Mouse (Mus musculus) small intestine, adult 2 months (tissue): Measurements from ENCODE around the gene Gm28635. TPM values are rescaled to one million over a fixed set of nuclear protein-coding genes. Genes with fewer than 3 reads are reported as not detected.

ENCODE experiments used
- H3K27ac ChIP-seq: fragments of 200-500 bp; 2 replicates; pipeline ENCODE4 v1.5.1; 2012; ENCODE audit warnings: low read depth, low read length, control low read depth, inconsistent platforms; ENCODE audit not compliant: insufficient read depth
- H3K27me3 ChIP-seq: fragments of 200-500 bp; 2 replicates; pipeline ENCODE4 v1.6.1; 2012; ENCODE audit warnings: mild to moderate bottlenecking, moderate library complexity, low read length, inconsistent platforms; ENCODE audit not compliant: control insufficient read depth, insufficient read depth
- H3K36me3 ChIP-seq: fragments of 200-500 bp; 2 replicates; pipeline ENCODE4 v1.6.1; 2012; ENCODE audit warnings: mild to moderate bottlenecking, low read length, control low read depth, inconsistent platforms; ENCODE audit not compliant: control insufficient read depth, insufficient read depth
- H3K4me1 ChIP-seq: fragments of 200-500 bp; 2 replicates; pipeline ENCODE4 v1.6.1; 2012; ENCODE audit warnings: low read length, inconsistent platforms, mixed read lengths; ENCODE audit not compliant: control insufficient read depth, insufficient read depth, insufficient read length
- H3K4me3 ChIP-seq: fragments of 200-500 bp; 2 replicates; pipeline ENCODE4 v1.5.1; 2012; ENCODE audit warnings: low read depth, mild to moderate bottlenecking, control low read depth, inconsistent platforms, low read length, moderate library complexity
- CTCF ChIP-seq: fragments of 200-500 bp; IDR thresholded peaks from 2 replicates; pipeline ENCODE4 v1.5.1; 2012; ENCODE audit warnings: low read depth, mild to moderate bottlenecking, control low read depth, inconsistent platforms, low read length, moderate library complexity, mixed read lengths; ENCODE audit not compliant: insufficient replicate concordance, insufficient read length; ENCODE audit errors: extremely low read depth
- POLR2A ChIP-seq: fragments of 200-500 bp; IDR thresholded peaks from 2 replicates; pipeline ENCODE4 v1.6.1; 2012; ENCODE audit warnings: low read depth, mild to moderate bottlenecking, control low read depth, inconsistent platforms, low read length, moderate library complexity
- WGBS: fragments of 180-500 bp; shearing (Covaris S2); methylation state at CpG from one replicate; pipeline ENCODE4 v1.1.7; 2018; 5-methylcytosine and 5-hydroxymethylcytosine counted together
- polyA plus RNA-seq: library from polyadenylated mRNA; depleted of rRNA; stranded (reverse); fragments of >200 nt; gene quantifications from 2 replicates; pipeline ENCODE4 v1.2.3, GENCODE M21; 2012

The Gm28635 gene
- polyA plus RNA-seq, 1 experiment: not detected

DNA sequence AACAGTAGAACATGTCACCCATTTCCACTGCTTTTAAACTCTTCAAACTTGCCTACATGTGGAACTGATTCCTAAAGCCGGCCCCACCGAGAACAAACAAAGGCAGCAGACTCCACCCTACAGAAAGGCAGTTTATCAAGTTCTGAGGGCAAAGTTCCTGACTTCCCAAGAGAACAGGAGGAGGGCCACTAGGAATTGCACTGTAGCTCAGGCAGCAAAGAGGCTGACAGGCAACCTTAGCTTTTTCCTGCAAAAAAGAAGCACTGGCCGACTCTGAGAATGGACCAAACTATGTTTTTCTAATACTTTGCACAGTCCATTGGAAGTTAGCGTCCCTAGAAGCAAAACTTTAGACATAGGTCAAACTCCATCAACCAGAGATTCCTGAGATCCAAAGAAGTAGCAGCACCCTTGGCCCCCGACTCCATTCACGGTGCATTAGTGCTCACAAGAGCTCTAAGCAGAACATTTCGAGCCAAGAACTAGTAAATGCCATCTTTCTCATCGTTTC, 41.6 kb downstream of the Gm28635 start:
- Histone ChIP-seq H3K4me3 (no peak overlapping the region), H3K36me3 (0 out of 2 replicates have a peak, but pooled peaks cover 6% of the 10 kb centered on the region), H3K27ac (peak overlapping the region; percentile 97), H3K4me1 (peaks cover 40% of the 10 kb centered on the region; the same call in 1 of the 2 replicates), H3K27me3 (no peaks in the 10 kb centered on the region)
- WGBS: 14% methylated on average over 8 of the region's 8 CpGs
- TF ChIP-seq POLR2A: no peak
- TF ChIP-seq CTCF: no peak

DNA sequence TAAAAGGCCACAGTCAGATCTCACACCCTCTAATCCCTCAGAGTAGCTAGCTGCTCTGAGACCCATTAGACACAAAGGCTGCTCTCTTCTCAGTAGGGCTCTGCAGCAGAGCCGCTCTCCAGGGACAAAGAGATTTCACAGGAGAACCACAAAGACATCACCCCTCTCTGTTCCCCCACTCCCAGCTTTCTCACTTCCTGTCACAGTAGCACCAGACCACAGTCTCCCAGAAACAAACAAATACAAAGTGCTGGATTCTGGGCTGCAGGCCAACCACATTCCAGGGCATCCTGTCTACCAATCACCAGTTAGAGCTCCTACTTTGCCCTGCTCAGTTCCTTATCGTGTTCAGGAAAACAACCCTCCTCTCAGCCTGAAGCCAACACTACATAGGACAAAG, 42.2 kb downstream of the Gm28635 start:
- peaks cover 36% of the 10 kb centered on the region; the same call in 1 of the 2 replicates for H3K4me1 ChIP-seq
- 10% methylated on average over 2 of the region's 2 CpGs for WGBS

DNA sequence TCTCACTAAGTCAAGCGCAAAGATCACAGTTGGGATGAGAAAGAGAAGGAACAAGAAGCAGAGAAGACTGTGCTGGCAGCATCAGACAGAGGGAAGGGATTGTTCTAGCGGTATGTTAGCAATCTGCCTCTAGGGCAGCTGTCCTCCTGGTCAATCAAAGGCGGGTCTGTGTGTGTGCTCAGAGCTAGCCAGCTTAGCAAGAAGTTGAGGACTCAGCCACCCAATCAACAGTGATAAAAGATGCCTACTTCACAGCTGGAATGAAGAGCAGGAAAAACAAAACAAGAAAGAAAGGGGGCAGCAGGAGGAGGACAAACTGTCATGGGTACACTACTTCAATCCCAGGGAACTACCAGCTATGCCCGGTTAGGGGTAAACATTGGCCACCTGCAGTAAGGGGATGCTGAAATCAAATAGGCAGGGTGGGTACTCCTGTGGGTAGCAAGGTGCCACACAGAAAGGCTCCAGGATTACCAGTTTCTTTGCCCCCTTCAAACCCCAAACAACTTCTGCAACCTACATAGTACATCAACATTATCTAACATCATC, 42.8 kb downstream of the Gm28635 start:
- peak overlapping the region; percentile 88 for H3K27ac ChIP-seq
- 17% methylated on average over 4 of the region's 4 CpGs for WGBS
- no peak overlapping the region for H3K4me3 ChIP-seq
- no peaks in the 10 kb centered on the region for H3K27me3 ChIP-seq
- H3K36me3 ChIP-seq: peaks cover 8% of the 10 kb centered on the region; the same call in 1 of the 2 replicates
- H3K4me1 ChIP-seq: peaks cover 34% of the 10 kb centered on the region; the same call in 1 of the 2 replicates
- TF ChIP-seq POLR2A (no peak), CTCF (no peak)

More for the DNA sequence above, 42.2 kb downstream of the Gm28635 start:
- Histone ChIP-seq H3K27me3 (no peaks in the 10 kb centered on the region), H3K27ac (peak overlapping the region; percentile 97), H3K4me3 (no peak overlapping the region), H3K36me3 (0 out of 2 replicates have a peak, but pooled peaks cover 6% of the 10 kb centered on the region)
- TF ChIP-seq POLR2A: no peak; the same call in 1 of the 2 replicates
- no peak for TF ChIP-seq CTCF

DNA sequence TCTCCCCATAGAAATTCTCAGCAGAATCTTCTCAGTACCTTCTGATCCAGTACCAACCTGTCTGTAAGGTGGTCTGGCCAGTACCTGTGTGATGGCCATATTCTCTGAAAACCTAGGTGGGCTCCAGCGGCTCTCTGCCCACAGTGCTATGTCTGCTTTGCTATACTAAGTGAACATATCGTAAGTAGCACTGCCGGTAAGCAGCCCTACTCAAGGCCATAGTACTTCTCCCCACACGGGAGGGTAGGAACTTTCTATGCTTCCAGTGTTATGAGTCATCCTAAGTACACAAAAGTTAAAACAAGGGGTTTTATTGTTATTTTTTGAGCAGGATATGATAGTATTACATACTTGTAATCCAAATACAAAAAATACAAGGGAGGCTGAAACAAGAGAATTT, 43.8 kb downstream of the Gm28635 start:
- Histone ChIP-seq H3K27me3 (no peaks in the 10 kb centered on the region), H3K4me1 (peaks cover 34% of the 10 kb centered on the region; the same call in 1 of the 2 replicates), H3K4me3 (no peak overlapping the region), H3K36me3 (peaks cover 10% of the 10 kb centered on the region), H3K27ac (peak overlapping the region; percentile 79)
- WGBS: 10% methylated on average over 4 of the region's 4 CpGs
- TF ChIP-seq CTCF (no peak), POLR2A (no peak)

DNA sequence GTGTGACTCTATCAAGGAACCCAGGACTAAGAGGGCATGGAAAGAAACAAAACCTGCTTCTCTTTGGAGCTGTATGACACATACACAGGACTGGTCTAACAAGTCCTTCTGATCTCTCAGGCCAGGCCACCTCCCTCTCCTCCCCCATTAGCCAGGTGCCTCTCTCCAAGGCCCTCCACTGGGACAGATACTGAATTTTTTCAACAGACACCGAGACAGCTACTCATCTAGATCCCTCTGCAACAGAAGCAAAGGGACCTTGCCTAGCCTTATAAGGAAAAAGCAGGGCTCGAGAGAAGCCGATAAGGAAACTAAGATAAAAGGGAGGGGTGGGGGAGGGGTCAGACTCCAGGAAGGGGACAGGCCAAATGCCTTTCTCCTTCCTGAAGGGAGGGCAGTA, 44.8 kb downstream of the Gm28635 start:
- 2% methylated on average over 3 of the region's 3 CpGs for WGBS
- Histone ChIP-seq H3K4me1 (peaks cover 34% of the 10 kb centered on the region; the same call in 1 of the 2 replicates), H3K36me3 (peaks cover 12% of the 10 kb centered on the region), H3K4me3 (peak overlapping the region; percentile 28; the same call in 1 of the 2 replicates), H3K27ac (peak overlapping the region; percentile 98), H3K27me3 (no peaks in the 10 kb centered on the region)
- no peak for TF ChIP-seq POLR2A
- no peak for TF ChIP-seq CTCF

DNA sequence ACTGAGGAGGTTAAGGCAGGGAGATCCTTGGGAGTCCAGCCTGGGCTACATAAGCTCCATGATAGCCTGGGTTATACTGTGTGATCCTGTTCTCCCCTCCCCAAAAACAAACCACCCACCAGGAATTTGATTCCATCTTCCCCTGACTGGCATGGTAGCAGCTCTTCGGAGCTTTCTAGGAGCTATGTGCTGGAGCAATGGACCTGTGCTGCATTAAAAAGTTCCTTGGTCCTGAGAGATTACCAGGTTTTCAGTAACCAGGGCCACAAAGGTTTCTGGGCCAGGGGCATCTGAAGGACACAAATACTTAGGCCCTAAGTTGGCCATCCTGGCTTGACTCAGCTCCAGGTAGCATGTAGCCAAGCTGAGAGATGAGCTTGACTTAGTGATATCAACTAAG, 45.8 kb downstream of the Gm28635 start:
- peak overlapping the region; percentile 98; the same call in 1 of the 2 replicates for H3K27ac ChIP-seq
- TF ChIP-seq POLR2A (no peak), CTCF (no peak)
- H3K4me3 ChIP-seq: no peak overlapping the region
- peaks cover 31% of the 10 kb centered on the region; the same call in 1 of the 2 replicates for H3K4me1 ChIP-seq
- WGBS: 84% methylated on average over 1 of the region's 1 CpGs
- H3K27me3 ChIP-seq: no peaks in the 10 kb centered on the region
- peaks cover 12% of the 10 kb centered on the region for H3K36me3 ChIP-seq

DNA sequence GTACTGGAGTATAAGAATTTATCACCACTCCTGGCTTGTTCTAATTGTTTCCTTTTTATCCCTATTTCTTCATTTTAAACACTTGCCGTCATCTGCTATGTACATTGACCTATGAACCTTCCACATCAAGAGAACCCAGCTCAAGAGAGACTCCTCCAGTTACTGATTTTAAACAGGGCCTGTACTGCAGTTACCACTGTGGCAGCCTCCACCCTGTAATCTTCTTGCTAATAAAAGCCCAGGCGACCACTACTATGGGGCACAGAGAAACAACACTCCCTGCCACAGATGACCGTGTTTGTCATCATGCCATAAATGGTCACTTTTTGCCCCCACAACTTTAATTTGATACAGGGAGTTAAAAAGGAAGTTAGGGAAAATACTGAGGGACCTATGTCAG, 50.8 kb downstream of the Gm28635 start:
- peak overlapping the region; percentile 72 for H3K27ac ChIP-seq
- 19% methylated on average over 3 of the region's 3 CpGs for WGBS
- H3K4me3 ChIP-seq: no peak overlapping the region
- TF ChIP-seq CTCF (no peak), POLR2A (no peak)
- peaks cover 32% of the 10 kb centered on the region for H3K4me1 ChIP-seq
- H3K36me3 ChIP-seq: peaks cover 19% of the 10 kb centered on the region
- no peaks in the 10 kb centered on the region for H3K27me3 ChIP-seq
